Mouse (Mus musculus): ENCODE measurements around the gene Ddx18. TPM values are rescaled to one million over a fixed set of nuclear protein-coding genes. Genes with fewer than 3 reads are reported as not detected.

The Ddx18 gene
- polyA plus RNA-seq, 1 experiment: 57.7 TPM

GRCm38 (mm10) chr1:121510420-121511140 is 57.2 kb downstream of the Ddx18 start:
- Histone ChIP-seq H3ac (ENCODE audit: control insufficient read depth, insufficient read length, low read depth) (no peak overlapping the region), H3K79me3 (ENCODE audit: low read depth) (no peaks in the 10 kb centered on the region), H3K27me3 (ENCODE audit: control insufficient read depth, insufficient read depth, insufficient read length) (no peaks in the 10 kb centered on the region), H3K79me2 (ENCODE audit: control insufficient read depth, insufficient read depth) (no peaks in the 10 kb centered on the region), H3K36me3 (ENCODE audit: control insufficient read depth, insufficient read depth) (no peaks in the 10 kb centered on the region), H3K4me3 (ENCODE audit: insufficient read depth, poor library complexity, severe bottlenecking) (no peak overlapping the region)
- TF ChIP-seq CTCF (IDR thresholded peaks at IDR 0.05; ENCODE audit: control insufficient read depth, insufficient read depth, insufficient read length) (no peak), MYOD1 (IDR thresholded peaks at IDR 0.05; ENCODE audit: control insufficient read depth, insufficient read length, low read depth) (no peak), MYOG (IDR thresholded peaks at IDR 0.05; ENCODE audit: control insufficient read depth, extremely low read depth, insufficient read length) (no peak), CEBPB (IDR thresholded peaks at IDR 0.05; ENCODE audit: low read depth) (no peak), FOSL1 (IDR thresholded peaks at IDR 0.05; ENCODE audit: insufficient read depth, low read length, poor library complexity, severe bottlenecking) (no peak), MAX (IDR thresholded peaks at IDR 0.05) (no peak), USF1 (IDR thresholded peaks at IDR 0.05; ENCODE audit: low read depth) (no peak)

DNA sequence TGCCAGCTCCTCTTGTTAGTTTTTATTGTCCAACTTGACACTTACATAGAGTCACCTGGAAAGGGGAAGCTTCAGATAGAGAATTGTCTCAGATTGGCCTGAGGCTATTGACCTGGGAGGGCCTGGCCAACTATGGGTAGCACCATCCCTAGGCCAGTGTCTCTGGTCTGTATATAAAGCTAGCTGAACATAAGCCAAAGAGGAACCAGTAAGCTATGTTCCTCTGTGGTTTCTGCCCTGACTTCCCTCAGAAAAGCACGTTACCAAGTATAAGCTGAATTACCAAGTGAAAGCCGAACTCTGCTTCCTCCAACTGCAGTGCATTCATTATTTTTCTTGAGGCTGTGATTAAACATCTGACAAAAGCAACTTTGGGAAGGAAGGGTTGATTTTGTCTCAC is 59.1 kb downstream of the Ddx18 start:
- Histone ChIP-seq H3K79me3 (ENCODE audit: low read depth) (no peaks in the 10 kb centered on the region), H3K36me3 (ENCODE audit: control insufficient read depth, insufficient read depth) (peaks cover 9% of the 10 kb centered on the region), H3ac (ENCODE audit: control insufficient read depth, insufficient read length, low read depth) (no peak overlapping the region), H3K79me2 (ENCODE audit: control insufficient read depth, insufficient read depth) (no peaks in the 10 kb centered on the region), H3K4me3 (ENCODE audit: insufficient read depth, poor library complexity, severe bottlenecking) (no peak overlapping the region), H3K27me3 (ENCODE audit: control insufficient read depth, insufficient read depth, insufficient read length) (no peaks in the 10 kb centered on the region)
- TF ChIP-seq CTCF (IDR thresholded peaks at IDR 0.05; ENCODE audit: control insufficient read depth, insufficient read depth, insufficient read length) (no peak), USF1 (IDR thresholded peaks at IDR 0.05; ENCODE audit: low read depth) (no peak), MYOG (IDR thresholded peaks at IDR 0.05; ENCODE audit: control insufficient read depth, extremely low read depth, insufficient read length) (no peak), FOSL1 (IDR thresholded peaks at IDR 0.05; ENCODE audit: insufficient read depth, low read length, poor library complexity, severe bottlenecking) (no peak)

Other genes starting within 250 kb of the Ddx18 start
- 27.9 TPM for gene Insig2, start 235.4 kb downstream of the Ddx18 start, polyA plus RNA-seq (2012; fragmentation: generic; extraction: Trizol)
- 8.4 TPM for gene Ccdc93, start 136.9 kb downstream of the Ddx18 start, polyA plus RNA-seq (2012; fragmentation: generic; extraction: Trizol)
- not detected for gene Htr5b, start 39.5 kb downstream of the Ddx18 start, polyA plus RNA-seq (2012; fragmentation: generic; extraction: Trizol)

Measured in C2C12 (cell line).